Mouse (Mus musculus) heart, adult 2 months (tissue): ENCODE data around the gene Cdh4. TPM values are rescaled to one million over a fixed set of nuclear protein-coding genes. Genes with fewer than 3 reads are reported as not detected.
A peak's percentile ranks its signal among the peaks of the same experiment; 100 is the strongest.

ENCODE experiments used
- DNase-seq, 2 experiments: peaks; one replicate each; pipeline ENCODE4 v3.0.0; 2021
- H3K27ac ChIP-seq: fragments of 200-600 bp; 2 replicates; pipeline ENCODE4 v1.8.1; 2022
- H3K27me3 ChIP-seq: fragments of 200-500 bp; 2 replicates; pipeline ENCODE4 v1.6.1; 2012; ENCODE audit warnings: mild to moderate bottlenecking, low read length, inconsistent platforms, mixed read lengths; ENCODE audit not compliant: control insufficient read depth, insufficient read depth
- H3K36me3 ChIP-seq: fragments of 200-500 bp; 2 replicates; pipeline ENCODE4 v1.6.1; 2012; ENCODE audit warnings: low read length, inconsistent platforms; ENCODE audit not compliant: control insufficient read depth, insufficient read depth
- H3K4me1 ChIP-seq: fragments of 200-500 bp; 2 replicates; pipeline ENCODE4 v1.6.1; 2011; ENCODE audit warnings: low read length; ENCODE audit not compliant: control insufficient read depth, insufficient read depth
- H3K4me3 ChIP-seq: fragments of 200-600 bp; 2 replicates; pipeline ENCODE4 v1.8.1; 2022
- H3K79me2 ChIP-seq: fragments of 200-500 bp; replicated peaks from 2 replicates; pipeline ENCODE4 v1.6.1; 2012; ENCODE audit warnings: mild to moderate bottlenecking, inconsistent platforms, low read length, moderate library complexity, mixed read lengths; ENCODE audit not compliant: control insufficient read depth, insufficient read depth
- H3K9ac ChIP-seq: fragments of 200-500 bp; 2 replicates; pipeline ENCODE4 v1.6.1; 2012; ENCODE audit warnings: low read depth, mild to moderate bottlenecking, control low read depth, inconsistent platforms, low read length, mixed read lengths
- CTCF ChIP-seq: fragments of 200-600 bp; IDR thresholded peaks from 2 replicates; pipeline ENCODE4 v1.8.1; 2022; ENCODE audit warnings: antibody characterized with exemption, mild to moderate bottlenecking, moderate library complexity
- EP300 ChIP-seq: fragments of 200-500 bp; IDR thresholded peaks from 2 replicates; pipeline ENCODE4 v1.6.1; 2011; ENCODE audit warnings: low read depth, low read length, control low read depth; ENCODE audit not compliant: insufficient read depth
- POLR2A ChIP-seq: fragments of 200-500 bp; IDR thresholded peaks from 2 replicates; pipeline ENCODE4 v1.6.1; 2011; ENCODE audit warnings: mild to moderate bottlenecking, low read depth, low read length, control low read depth; ENCODE audit not compliant: insufficient read depth
- WGBS: fragments of 180-500 bp; shearing (Covaris S2); methylation state at CpG from one replicate; pipeline ENCODE4 v1.1.7; 2018; 5-methylcytosine and 5-hydroxymethylcytosine counted together
- intact Hi-C: fragments of 180-260 bp; cut with DNase I; formaldehyde crosslinking; loops from one replicate; pipeline ENCODE4 v1.15.1; 2025
- polyA plus RNA-seq: library from polyadenylated mRNA; depleted of rRNA; stranded (reverse); fragments of >200 nt; gene quantifications from 2 replicates; pipeline ENCODE4 v1.2.3, GENCODE M21; 2012
- total RNA-seq, 2 experiments: library from RNA; stranded (reverse); gene quantifications; 2 replicates each; pipeline ENCODE4 v1.2.3; 2021

Gene Cdh4
- total and polyA plus RNA-seq, 3 experiments = 0.90 to 1.2 (median 0.93) TPM

DNA sequence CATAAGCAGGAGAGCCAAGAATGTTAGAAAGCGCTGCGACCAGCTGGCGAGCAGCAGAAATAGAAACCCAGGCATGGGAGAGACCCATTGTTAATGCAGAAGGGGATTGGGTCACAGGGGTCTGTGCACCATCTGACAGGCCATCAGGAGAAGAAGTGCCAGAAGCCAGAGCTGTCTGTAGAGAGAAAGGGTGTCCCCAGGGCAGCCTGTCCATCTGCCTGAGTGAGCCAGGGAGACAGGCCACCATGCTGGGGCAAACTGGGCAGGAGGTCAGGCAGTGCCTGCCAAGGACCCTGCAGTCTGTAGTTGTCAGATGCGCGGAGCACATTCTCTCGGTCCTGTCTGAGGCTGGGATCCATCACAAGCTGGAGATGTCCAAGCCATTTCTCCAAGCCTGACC lies 386.7 kb downstream of the Cdh4 start:
- DNase-seq = no peak
- 84% methylated on average over 6 of the region's 6 CpGs for WGBS
- Histone ChIP-seq H3K27me3 (no peaks in the 10 kb centered on the region; the same call in 1 of the 2 replicates), H3K4me3 (no peak overlapping the region), H3K4me1 (no peaks in the 10 kb centered on the region), H3K27ac (no peak overlapping the region), H3K36me3 (no peaks in the 10 kb centered on the region), H3K9ac (no peak overlapping the region), H3K79me2 (no peaks in the 10 kb centered on the region)
- intact Hi-C loops = no loop called here
- no peak for TF ChIP-seq POLR2A
- no peak for TF ChIP-seq EP300
- no peak for TF ChIP-seq CTCF

DNA sequence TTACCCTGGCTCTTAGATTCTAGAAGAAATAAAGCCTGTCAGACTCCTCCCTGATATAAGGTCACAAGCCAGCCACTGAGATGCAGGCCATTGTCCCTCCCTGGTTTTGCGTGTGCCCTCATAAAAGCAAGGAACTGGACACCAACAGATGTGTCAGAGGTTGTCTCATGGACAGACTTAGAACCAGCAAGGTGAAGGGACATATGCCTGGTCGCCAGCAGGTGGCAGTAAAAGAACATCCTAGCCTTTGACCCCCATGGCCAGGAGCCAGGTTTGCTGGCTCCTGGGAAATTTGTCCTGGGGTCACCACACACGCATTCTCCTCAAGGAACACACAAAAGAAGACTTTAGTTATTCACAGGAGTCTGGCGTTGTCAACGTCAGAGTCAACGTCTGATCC lies 387.7 kb downstream of the Cdh4 start:
- H3K27ac ChIP-seq = no peak overlapping the region
- H3K9ac ChIP-seq = no peak overlapping the region
- H3K79me2 ChIP-seq = no peaks in the 10 kb centered on the region
- H3K27me3 ChIP-seq = no peaks in the 10 kb centered on the region; the same call in 1 of the 2 replicates
- H3K36me3 ChIP-seq = no peaks in the 10 kb centered on the region
- 0 out of 2 replicates have a peak, but pooled peaks have one; percentile 16 for TF ChIP-seq EP300
- TF ChIP-seq POLR2A = no peak
- peak; percentile 71 for TF ChIP-seq CTCF
- no peaks in the 10 kb centered on the region for H3K4me1 ChIP-seq
- H3K4me3 ChIP-seq = no peak overlapping the region
- 28% methylated on average over 6 of the region's 6 CpGs for WGBS
- no peak for DNase-seq
- intact Hi-C loops = loop anchor here (1.0 kb wide), 1 partner anchor 45 kb away; no protein-coding TSS in a partner anchor

DNA sequence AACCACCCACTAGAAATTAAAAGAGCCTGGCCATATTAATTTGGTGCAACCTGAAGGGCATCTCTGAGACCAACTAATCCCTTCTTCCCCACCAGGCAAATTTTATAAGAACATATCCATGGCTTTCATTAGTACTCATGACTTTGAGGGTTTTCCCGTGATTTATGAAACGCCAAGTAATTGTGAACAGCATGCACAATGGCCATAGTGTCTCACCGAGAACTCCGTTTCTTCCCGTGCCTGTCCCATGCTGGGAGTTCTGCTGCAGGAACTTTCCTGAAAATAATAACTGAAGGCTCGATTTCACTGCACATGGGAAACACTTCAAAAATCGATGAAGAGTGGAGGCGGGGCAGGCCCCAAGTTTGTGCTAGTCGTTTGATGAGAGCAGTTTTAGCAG lies 392.7 kb downstream of the Cdh4 start:
- intact Hi-C loops = no loop called here
- H3K27me3 ChIP-seq = no peaks in the 10 kb centered on the region; the same call in 1 of the 2 replicates
- WGBS = 86% methylated on average over 9 of the region's 9 CpGs
- H3K36me3 ChIP-seq = no peaks in the 10 kb centered on the region
- no peaks in the 10 kb centered on the region for H3K79me2 ChIP-seq
- no peaks in the 10 kb centered on the region for H3K4me1 ChIP-seq
- TF ChIP-seq CTCF (no peak), POLR2A (no peak), EP300 (no peak)
- no peak overlapping the region for H3K9ac ChIP-seq
- no peak for DNase-seq
- H3K4me3 ChIP-seq = no peak overlapping the region
- no peak overlapping the region for H3K27ac ChIP-seq

DNA sequence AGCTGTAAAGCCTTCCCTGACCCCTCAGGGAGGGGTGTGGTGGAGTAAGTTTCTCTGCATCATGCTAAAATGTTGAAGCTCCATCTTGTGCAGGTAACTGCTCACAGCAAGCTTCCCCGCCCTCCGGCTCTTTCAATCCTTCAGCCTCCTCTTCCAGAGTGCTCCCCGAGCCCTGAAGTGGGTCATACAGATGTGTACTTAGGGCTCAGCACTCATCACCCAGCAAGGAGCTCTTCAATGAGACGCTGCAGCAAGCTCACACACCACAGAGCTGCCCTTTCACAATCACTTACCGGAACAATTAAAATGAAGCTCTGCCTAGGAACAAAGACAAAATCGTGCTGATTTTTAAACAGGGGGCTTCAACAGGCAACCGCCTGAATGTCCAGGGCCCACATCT lies 393.3 kb downstream of the Cdh4 start:
- 84% methylated on average over 7 of the region's 7 CpGs for WGBS
- DNase-seq = no peak
- Histone ChIP-seq H3K27ac (no peak overlapping the region), H3K79me2 (no peaks in the 10 kb centered on the region), H3K4me3 (no peak overlapping the region), H3K4me1 (no peaks in the 10 kb centered on the region), H3K27me3 (no peaks in the 10 kb centered on the region; the same call in 1 of the 2 replicates), H3K9ac (no peak overlapping the region), H3K36me3 (no peaks in the 10 kb centered on the region)
- TF ChIP-seq CTCF = no peak
- TF ChIP-seq POLR2A = no peak
- TF ChIP-seq EP300 = no peak
- intact Hi-C loops = no loop called here

DNA sequence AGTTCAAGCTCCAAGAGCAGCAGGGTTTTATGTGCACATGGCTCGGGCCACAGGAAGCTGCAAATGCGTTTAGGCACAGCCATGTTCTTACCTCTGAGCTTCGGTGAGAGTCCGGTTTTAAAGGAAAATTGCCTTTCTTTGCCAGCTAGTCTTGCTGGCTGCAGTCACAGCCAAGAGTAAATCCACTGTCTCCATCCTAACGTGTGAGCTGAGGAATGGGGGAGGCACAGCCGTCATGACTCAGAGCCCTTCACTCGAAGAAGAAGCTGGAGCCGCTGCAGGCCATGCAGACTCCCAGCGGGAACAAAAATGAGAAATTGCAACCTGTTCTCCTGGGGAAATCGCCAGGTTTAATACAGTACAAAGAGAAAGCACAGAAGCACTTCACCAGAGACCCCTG lies 395.0 kb downstream of the Cdh4 start:
- Histone ChIP-seq H3K27ac (no peak overlapping the region), H3K27me3 (no peaks in the 10 kb centered on the region), H3K4me1 (no peaks in the 10 kb centered on the region), H3K4me3 (no peak overlapping the region), H3K79me2 (no peaks in the 10 kb centered on the region), H3K9ac (no peak overlapping the region), H3K36me3 (no peaks in the 10 kb centered on the region)
- intact Hi-C loops = no loop called here
- TF ChIP-seq POLR2A (no peak), CTCF (no peak), EP300 (no peak)
- no peak for DNase-seq
- 62% methylated on average over 10 of the region's 10 CpGs for WGBS

DNA sequence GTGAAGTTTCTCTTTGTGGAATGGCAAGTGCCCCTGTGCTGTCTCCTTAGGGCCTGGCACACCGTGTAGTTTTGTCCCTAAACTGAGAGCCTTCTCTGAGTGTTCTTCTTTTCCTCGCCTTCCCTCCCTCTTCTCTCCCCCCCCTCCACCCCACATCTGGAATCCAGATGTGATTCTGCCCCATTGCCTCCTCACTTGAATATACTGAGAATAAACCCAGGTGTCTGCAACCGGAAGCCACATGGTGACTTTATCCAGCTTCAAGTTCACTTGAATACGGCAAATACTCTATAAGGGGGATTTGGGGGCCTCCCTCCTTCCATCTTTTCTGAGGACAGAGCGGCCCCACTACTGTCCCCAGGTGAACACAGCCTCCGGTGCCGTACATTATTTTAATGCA lies 395.8 kb downstream of the Cdh4 start:
- Histone ChIP-seq H3K4me1 (no peaks in the 10 kb centered on the region), H3K9ac (no peak overlapping the region), H3K4me3 (no peak overlapping the region), H3K27me3 (no peaks in the 10 kb centered on the region), H3K27ac (no peak overlapping the region), H3K79me2 (no peaks in the 10 kb centered on the region), H3K36me3 (no peaks in the 10 kb centered on the region)
- TF ChIP-seq POLR2A (no peak), EP300 (no peak), CTCF (no peak)
- no peak for DNase-seq
- 81% methylated on average over 7 of the region's 7 CpGs for WGBS
- intact Hi-C loops = no loop called here
